Mouse (Mus musculus) Patski (cell line): Measurements from ENCODE around the gene Cenpp. TPM values are rescaled to one million over a fixed set of nuclear protein-coding genes. Genes with fewer than 3 reads are reported as not detected.

Experiments
- ATAC-seq: fragments of 100-300 bp; one replicate; pipeline ENCODE4 v1.8.0; 2021
- CTCF ChIA-PET: fragments of 350-600 bp; sonication (Branson Sonifier 250); formaldehyde crosslinking; loops from one replicate; lab custom pipeline; 2022; ENCODE audit warnings: inconsistent platforms; lab: Charles Lee
- POLR2A ChIA-PET: fragments of 350-600 bp; sonication (Branson Sonifier 250); formaldehyde crosslinking; loops from one replicate; lab custom pipeline; 2022; ENCODE audit warnings: antibody characterized with exemption, inconsistent platforms; lab: Charles Lee
- DNase-seq: peaks from one replicate; pipeline ENCODE4 v3.0.0-alpha.2; 2011; ENCODE audit warnings: low read depth, low spot score
- H3K27me3 ChIP-seq: fragments of 371-371 bp; one replicate; pipeline ENCODE4 v1.5.1; 2021
- CTCF ChIP-seq: fragments of 100-300 bp; IDR thresholded peaks from one replicate; pipeline ENCODE4 v1.5.1; 2021
- in situ Hi-C: fragments of 300-500 bp; cut with MboI; formaldehyde crosslinking; loops from 3 replicates; pipeline ENCODE4 v1.11.1; 2018; ENCODE audit warnings: low pct_unique_long_range_greater_than_20kb, mixed read lengths
- polyA plus RNA-seq: library from polyadenylated mRNA; unstranded; gene quantifications from one replicate; pipeline ENCODE4 v1.2.3, GENCODE M21; 2021

The Cenpp gene
- polyA plus RNA-seq, 1 experiment from 2014 or later, result 9.1 TPM

- in situ Hi-C loops, result loop anchor here (5.0 kb wide), 3 partner anchors 83 to 253 kb away; no protein-coding TSS in a partner anchor
- CTCF ChIA-PET, result interaction anchor here (0.6 to 4.3 kb wide), 15 partner anchors 9 to 253 kb away, joined by 3 to 27 read pairs (median 4); partner anchors contain the start of genes Nol8 and Omd
- peak; percentile 68 for TF ChIP-seq CTCF
- POLR2A ChIA-PET, result interaction anchor here (0.8 kb wide), 1 partner anchor 189 kb away, joined by 4 read pairs; no protein-coding TSS in a partner anchor
- DNase-seq (no peak), ATAC-seq (peak; percentile 51)
- H3K27me3 ChIP-seq, result no peaks in the 10 kb centered on the region
Observed at GRCm38 (mm10) chr13:49644731-49645529, 7.7 kb downstream of the Cenpp start.

- ChIA-PET CTCF (interaction anchor here (1.6 to 4.3 kb wide), 5 partner anchors 82 to 200 kb away, joined by 8 to 27 read pairs (median 9); no protein-coding TSS in a partner anchor), POLR2A (no interaction called here)
- DNase-seq, result no peak
- TF ChIP-seq CTCF, result no peak
- H3K27me3 ChIP-seq, result no peaks in the 10 kb centered on the region
- ATAC-seq, result peak; percentile 26
- in situ Hi-C loops, result loop anchor here (5.0 kb wide), 3 partner anchors 82 to 252 kb away; no protein-coding TSS in a partner anchor
Observed at GRCm38 (mm10) chr13:49643669-49644362, 8.8 kb downstream of the Cenpp start.

- ChIA-PET CTCF (interaction anchor here (0.8 to 1.6 kb wide), 3 partner anchors 154 to 251 kb away, joined by 3 to 8 read pairs (median 3); no protein-coding TSS in a partner anchor), POLR2A (interaction anchor here (0.5 kb wide), 1 partner anchor 203 kb away, joined by 4 read pairs; no protein-coding TSS in a partner anchor)
- in situ Hi-C loops, result loop anchor here (5.0 kb wide), 3 partner anchors 80 to 250 kb away; no protein-coding TSS in a partner anchor
- ATAC-seq (no peak), DNase-seq (no peak)
- no peaks in the 10 kb centered on the region for H3K27me3 ChIP-seq
- TF ChIP-seq CTCF, result no peak
Observed at GRCm38 (mm10) chr13:49642650-49643049, 9.9 kb downstream of the Cenpp start.

- H3K27me3 ChIP-seq, result no peaks in the 10 kb centered on the region
- CTCF ChIA-PET, result interaction anchor here (1.2 to 1.9 kb wide), 5 partner anchors 12 to 191 kb away, joined by 3 to 7 read pairs (median 4); no protein-coding TSS in a partner anchor
Observed at GRCm38 (mm10) chr13:49639965-49640364, 12.6 kb downstream of the Cenpp start.

DNA sequence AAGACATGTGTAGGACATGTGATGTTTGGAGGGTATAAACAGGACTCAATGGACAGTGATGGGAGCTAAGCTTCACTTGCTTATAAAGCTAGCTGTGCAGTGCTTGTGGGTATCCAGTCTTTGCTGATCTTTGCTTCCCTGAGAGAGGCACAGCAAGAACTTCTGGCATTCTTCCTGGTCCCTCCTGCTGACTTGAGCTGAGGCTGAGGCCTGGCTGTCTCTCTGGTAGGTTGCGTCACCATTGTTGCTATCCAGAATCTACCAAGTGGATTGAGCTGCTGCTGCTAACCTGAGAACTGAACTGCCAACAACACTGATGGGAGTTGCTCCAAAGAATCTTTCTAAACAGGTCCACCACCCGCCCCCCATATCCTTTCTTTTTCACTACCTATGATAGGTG lies 23.5 kb downstream of the Cenpp start:
- in situ Hi-C loops, result no loop called here
- ATAC-seq (no peak), DNase-seq (no peak)
- no peaks in the 10 kb centered on the region for H3K27me3 ChIP-seq
- TF ChIP-seq CTCF, result no peak
- ChIA-PET CTCF (no interaction called here), POLR2A (no interaction called here)

More at GRCm38 (mm10) chr13:49639965-49640364, 12.6 kb downstream of the Cenpp start:
- ATAC-seq (no peak), DNase-seq (no peak)
- POLR2A ChIA-PET, result no interaction called here
- in situ Hi-C loops, result loop anchor here (5.0 kb wide), 3 partner anchors 78 to 248 kb away; no protein-coding TSS in a partner anchor
- TF ChIP-seq CTCF, result no peak

GRCm38 (mm10) chr13:49628167-49628566 lies 24.4 kb downstream of the Cenpp start:
- TF ChIP-seq CTCF, result no peak
- DNase-seq (no peak), ATAC-seq (no peak)
- no peaks in the 10 kb centered on the region for H3K27me3 ChIP-seq
- POLR2A ChIA-PET, result no interaction called here
- in situ Hi-C loops, result no loop called here
- CTCF ChIA-PET, result interaction anchor here (0.9 to 2.0 kb wide), 3 partner anchors 9 to 16 kb away, joined by 3 to 7 read pairs (median 6); no protein-coding TSS in a partner anchor

- ATAC-seq, result no peak
Observed at GRCm38 (mm10) chr13:49623216-49623615, 29.4 kb downstream of the Cenpp start.

GRCm38 (mm10) chr13:49618365-49618764 lies 34.2 kb downstream of the Cenpp start:
- ChIA-PET CTCF (no interaction called here), POLR2A (no interaction called here)
- DNase-seq (no peak), ATAC-seq (no peak)
- H3K27me3 ChIP-seq, result no peaks in the 10 kb centered on the region
- in situ Hi-C loops, result no loop called here
- no peak for TF ChIP-seq CTCF

More at GRCm38 (mm10) chr13:49623216-49623615, 29.4 kb downstream of the Cenpp start:
- TF ChIP-seq CTCF, result no peak
- DNase-seq, result no peak
- CTCF ChIA-PET, result interaction anchor here (1.2 to 1.8 kb wide), 2 partner anchors 10 to 174 kb away, joined by 3 read pairs; no protein-coding TSS in a partner anchor
- in situ Hi-C loops, result no loop called here
- H3K27me3 ChIP-seq, result no peaks in the 10 kb centered on the region
- POLR2A ChIA-PET, result no interaction called here

GRCm38 (mm10) chr13:49617021-49617420 lies 35.6 kb downstream of the Cenpp start:
- CTCF ChIA-PET, result interaction anchor here (1.0 kb wide), 1 partner anchor 23 kb away, joined by 3 read pairs; no protein-coding TSS in a partner anchor
- no peak for ATAC-seq
- TF ChIP-seq CTCF, result no peak
- POLR2A ChIA-PET, result no interaction called here
- H3K27me3 ChIP-seq, result no peaks in the 10 kb centered on the region
- in situ Hi-C loops, result no loop called here
- no peak for DNase-seq
